Mouse (Mus musculus): ENCODE results near the gene Kcnq5.
"Not testable (repeated sequence)": the region's sequence is repeated elsewhere in the genome, so short reads cannot be mapped to it uniquely, and the experiment has no call there.

Kcnq5 gene

DNA sequence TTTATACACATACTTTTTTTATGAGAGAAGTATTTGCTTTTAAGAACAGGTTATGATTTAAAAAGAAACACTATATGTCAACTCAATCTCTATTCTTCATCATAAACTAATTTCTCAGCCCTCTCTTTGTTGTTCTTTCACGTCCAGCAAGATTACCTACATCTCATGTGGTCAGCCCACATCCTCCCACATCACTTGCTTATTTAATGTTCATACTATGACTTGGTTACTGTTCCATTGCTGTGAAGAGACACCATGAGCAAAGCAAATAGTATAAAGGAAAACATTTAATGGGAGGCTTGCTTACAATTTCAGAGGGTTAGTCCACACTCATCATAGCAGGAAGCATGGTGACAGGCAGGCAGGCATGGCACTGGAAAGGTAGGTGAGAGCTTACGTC is 124.4 kb downstream of the Kcnq5 start:
- DNase-seq: no peak

DNA sequence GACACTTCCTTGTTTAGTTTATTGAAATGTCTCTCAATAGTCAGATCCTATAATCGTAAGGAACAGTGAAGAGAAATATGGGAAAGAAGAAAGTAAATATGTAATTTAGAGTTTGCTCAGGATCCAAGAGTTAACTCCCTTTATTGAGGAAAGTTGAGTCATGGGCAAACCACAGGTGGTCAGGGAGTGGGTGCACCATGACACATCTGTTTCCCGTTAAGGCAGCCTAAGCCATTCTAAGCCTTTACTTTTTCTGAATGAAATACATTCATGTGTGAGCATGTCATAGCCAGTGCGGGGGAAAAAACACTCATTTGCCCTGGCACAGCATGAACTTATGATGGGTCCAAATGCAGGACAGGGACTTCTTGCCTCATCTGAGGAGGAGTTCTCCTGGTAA is 125.4 kb downstream of the Kcnq5 start:
- DNase-seq: no peak

DNA sequence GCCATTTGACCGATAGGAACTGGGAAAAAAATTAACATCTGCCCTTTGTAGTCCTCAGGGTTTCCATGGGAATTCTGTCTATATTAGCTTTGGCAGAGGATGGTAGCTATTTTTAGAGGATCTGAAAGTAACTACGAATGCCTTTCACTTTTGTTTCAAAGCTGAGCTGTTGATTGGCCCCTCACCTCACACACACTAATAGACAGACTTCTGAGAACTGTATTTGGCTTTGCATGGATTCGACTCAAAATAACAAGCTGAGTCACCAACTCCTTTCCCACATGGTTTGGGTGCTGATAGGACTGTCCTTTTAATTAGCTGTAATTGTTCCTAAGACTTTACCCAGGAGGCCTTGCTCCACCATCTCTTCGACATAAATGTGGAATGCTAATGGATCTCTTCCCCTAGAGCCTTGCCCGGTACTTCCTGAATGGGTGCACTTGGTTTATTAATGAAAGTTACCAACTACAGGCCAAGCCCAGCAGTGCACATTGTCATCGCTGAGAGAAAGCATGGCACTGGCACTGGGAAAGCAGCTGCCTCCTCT is 131.8 kb downstream of the Kcnq5 start:
- no peak for DNase-seq

DNA sequence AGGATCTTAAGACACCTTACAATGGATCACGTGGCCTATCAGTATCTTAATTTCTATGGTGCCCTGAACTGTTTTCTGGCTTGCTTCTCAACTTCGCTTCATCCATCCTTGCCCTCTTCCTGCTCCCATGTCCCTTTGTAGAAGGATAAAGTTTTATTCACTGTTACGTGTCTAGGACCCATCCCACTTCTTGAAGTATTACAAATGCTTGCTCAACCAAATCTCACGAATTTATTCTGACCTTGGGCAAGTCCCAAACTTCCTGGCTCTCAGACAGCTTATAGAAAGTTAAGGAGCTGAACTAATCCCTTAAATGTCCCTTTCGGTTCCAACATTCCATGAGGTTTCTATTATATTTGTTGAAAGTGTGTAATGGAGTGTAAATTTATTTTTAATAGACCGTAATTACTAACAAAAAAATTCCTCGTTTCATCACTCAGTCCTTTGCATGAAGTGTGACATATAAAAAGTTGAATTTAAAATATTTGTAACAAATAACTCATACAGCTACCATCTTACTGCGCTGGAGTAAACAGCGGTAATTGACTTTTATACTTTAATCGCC is 141.6 kb downstream of the Kcnq5 start:
- DNase-seq: no peak

DNA sequence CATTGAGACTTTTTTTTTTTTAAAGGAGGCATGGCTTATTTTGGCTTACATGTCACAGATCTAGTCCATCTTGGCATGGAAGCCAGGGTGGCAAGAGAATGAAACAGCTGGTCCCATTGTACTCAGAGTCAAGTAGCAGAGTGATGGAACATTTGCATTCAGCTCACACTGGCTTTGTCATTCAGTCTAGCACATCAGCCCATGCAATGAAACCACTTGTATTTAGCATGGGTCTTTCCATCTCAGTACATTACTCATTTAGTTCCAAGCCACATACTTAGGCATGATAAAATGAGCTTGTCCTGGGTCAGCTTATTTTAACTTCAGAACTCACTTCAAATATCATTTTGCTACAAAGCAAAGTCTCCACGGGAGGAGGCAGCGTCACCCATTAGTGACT is 156.7 kb downstream of the Kcnq5 start:
- DNase-seq: no peak

DNA sequence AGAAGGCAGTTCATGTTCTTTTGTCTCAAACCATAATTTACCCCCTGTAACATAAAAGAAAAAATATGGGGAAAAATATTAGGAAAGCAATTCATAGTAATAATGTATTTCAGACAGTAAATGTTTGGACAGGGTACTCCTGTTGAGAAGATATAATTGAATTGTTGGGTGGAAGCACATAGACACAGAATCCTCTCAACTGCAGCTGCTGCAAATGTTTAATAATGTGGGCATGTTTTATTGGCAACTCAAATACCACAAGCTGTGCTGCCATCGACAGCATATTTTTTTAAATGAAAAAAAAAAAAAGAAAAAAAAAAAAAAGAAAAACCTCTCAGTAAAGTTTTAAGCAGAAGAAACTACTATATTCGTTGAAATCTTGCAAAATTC is 157.3 kb downstream of the Kcnq5 start:
- no peak for DNase-seq

DNA sequence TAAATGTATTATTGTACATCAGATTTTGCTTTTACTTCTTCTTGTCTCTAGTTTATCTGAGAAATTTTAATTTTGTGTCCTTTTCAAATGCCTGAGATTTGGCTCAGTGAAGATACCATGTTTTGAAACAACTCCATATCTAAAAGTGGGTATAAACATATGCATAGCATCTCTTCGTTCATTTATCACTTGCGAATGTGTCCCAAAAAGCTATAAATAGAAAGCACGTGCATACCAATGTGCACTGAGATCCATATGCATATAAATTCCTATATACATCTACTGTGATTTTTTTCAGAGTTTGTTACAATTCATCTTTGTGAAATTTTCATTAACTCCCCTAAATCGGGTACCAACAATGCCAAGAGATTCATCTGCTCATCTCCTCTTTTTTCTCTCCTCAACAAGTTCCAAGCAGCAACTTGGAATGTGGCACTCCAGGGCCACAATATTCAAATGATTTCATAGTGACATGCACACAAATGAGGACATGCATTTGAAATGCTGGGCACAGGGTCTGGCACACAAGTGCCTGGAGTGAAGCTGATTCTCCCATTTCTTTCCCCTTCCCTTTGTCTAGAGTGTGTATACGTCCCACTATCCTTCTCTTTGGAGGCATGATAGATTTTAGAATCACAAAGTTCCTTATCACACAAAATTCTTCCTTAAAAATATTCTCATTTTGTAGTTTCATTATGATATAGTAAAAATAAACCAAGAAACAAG is 157.8 kb downstream of the Kcnq5 start:
- DNase-seq: no peak

DNA sequence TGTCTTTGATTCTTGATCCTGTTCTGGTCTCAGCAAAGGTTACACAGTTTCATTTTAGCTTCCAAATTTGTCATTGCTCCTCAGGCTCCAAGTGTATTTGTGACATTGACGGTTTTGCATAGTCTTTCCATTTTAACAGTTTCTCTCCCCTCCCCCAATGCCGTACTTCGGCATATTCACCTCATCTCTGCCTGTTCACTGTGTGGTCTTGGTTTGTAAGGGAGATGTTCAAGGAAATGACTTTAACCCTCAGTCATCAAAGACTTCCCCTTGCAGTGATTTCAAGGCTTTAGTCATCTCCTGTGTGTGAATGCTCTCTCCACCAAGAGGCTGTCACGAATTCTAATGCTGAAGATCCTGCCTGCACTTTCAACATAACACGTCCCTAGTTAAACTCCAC is 181.0 kb downstream of the Kcnq5 start:
- no peak for DNase-seq

DNA sequence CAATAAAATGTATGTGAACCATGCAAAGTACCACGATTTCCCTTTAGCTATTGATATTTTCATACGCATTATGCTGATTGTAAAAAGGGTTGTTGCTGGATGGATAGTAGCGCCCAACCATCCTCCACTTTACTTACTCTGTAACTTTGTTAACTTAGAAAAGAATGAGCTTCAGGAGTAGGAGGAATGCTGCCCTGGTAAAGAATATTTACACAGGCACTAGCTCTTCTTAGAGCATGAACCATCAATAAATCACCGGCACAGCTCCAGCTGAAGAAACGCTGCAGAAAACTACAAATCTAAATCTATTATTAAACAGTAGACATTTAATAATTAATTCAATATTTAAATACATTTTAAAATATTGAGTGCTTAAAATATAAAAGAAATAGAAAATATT is 184.2 kb downstream of the Kcnq5 start:
- DNase-seq: no peak

DNA sequence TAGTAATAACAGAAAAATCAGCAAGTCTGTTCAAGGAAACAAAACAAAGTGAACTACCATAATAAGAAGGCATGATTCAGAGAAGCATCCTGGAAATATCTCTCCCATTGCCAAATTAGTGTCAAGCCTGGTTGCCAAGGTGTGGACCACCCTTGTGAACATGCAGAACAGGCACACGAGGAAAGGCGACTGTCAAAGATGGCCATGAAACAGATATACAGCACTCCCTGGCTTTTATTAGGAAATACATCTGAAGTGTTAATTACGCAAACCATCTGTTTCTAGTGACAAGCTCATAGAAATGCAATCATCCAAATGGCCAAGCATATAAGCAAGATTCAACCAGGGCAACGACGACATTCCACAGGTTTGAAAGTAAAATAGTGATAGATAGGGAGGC is 187.8 kb downstream of the Kcnq5 start:
- DNase-seq: no peak

DNA sequence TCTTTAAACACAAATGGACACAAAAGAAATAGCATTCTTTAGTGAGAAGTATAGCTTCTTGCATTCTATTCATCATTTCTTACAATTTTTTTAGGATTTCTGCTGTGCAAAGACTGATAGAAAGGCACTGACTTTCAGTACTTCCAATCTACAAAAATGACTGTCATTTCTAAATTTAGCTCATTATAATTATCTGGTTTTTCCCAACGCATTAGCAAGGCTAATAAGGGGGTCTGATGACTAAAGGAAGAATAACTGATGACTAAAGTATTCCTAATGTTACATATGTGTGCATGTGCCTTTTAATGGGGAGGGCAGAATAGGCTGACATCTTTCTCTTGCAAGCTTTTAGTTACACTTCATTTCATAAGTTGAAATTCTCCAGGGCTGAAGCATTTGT is 191.2 kb downstream of the Kcnq5 start:
- no peak for DNase-seq

DNA sequence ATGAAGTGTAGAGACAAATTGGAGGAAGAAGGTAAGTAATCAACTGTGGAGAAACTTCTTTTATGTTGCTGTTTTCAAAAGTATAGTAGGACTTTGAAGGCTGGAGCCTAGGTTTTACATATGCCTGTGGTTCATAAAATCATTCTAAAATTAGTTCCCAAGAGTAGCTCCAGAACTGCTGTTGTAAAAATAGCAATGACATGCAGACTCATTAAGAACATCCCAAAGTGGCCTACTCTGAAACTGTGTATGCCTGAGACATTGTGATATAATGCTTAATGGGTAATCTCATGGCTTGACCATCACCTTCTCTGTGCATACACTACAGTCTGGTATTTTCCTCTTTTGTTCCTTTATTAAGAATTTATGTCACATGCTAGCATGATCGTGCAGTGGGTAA is 212.4 kb downstream of the Kcnq5 start:
- DNase-seq: no peak

DNA sequence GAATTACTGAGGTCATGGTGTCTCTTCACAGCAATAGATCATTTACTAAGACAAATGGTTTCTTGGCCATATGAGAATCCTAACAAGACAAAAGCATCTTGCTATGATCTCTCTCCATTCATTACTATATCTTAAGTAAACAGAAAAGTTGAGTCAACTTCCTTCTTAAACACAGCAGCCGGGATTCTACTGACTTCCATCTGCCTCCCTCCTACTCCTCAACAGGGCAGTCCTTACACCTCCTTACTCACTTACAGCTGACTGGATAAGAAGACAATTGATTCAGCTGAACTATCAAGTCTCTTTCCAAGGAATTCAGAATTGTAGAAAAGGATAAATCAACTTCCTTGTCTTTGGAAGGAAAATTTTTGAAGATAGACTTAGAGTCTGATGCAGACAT is 232.6 kb downstream of the Kcnq5 start:
- DNase-seq: no peak

DNA sequence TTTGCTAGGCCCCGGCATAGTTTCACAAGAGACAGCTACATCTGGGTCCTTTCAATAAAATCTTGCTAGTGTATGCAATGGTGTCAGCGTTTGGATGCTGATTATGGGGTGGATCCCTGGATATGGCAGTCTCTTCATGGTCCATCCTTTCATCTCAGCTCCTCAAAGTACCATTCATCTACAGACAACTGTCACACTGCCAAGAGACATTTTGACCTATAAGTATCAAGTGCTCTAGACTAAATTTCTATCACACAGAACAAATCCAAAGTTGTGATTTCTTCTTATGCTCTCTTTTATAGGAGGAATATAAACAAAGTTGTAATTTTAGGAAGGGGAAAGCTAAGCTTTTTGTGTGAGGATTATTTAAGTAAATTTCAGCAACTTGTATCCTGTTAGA is 238.5 kb downstream of the Kcnq5 start:
- DNase-seq: not testable (repeated sequence)

DNA sequence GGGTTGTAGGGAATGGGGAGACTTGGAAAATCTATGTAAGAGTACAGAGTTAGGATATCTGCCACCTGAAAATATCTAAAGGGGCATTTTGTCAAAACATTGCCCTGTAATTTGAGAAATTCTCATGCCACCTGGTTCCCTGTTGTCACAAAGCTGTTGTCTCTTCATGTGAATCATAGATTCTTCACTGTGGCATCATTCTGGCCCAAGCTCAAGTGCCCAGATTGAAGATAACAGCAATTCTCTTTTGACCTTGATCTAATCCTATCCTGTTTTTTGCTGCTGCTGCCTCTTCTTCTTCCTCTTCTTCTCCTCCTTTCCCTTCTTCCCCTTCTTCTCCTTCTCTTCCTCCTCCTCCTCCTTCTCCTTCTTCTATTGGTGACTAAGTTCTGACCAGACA is 240.5 kb downstream of the Kcnq5 start:
- peak; percentile 2 for DNase-seq

DNA sequence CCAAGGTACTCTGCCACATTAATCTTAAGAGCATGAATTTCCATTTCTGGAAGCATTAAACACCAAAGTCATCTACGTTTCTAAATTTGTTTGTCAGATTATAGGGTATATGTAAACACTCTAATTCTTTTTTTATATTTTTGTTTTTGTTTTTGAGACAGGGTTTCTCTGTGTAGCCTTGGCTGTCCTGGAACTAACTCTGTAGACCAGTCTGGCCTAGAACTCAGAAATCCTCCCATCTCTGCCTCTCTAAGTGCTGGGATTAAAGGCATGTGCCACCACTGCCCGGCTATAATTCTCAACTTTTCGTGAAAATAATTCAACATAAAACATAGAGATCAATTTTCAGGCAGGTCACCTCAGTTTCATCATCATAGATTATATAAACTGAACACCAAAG is 246.9 kb downstream of the Kcnq5 start:
- no peak for DNase-seq

DNA sequence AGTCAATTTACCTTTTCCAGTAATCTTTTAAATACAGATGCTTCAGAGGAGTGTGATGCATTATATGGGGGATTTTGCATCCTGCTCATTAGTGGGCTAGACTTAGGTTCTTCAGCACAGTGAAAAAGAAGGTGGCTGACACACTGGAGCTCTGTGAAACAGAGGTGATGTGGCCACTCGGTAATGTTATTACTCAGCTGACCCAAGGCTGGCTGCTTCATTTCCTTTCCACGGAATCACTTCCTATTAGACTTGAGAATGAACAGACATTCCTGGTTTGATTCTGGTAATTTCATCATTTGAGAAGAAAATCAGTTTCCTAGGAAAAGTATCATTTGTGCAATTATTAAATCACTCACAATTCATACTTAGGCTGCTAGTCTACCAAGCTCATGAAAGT is 249.0 kb downstream of the Kcnq5 start:
- DNase-seq: no peak

DNA sequence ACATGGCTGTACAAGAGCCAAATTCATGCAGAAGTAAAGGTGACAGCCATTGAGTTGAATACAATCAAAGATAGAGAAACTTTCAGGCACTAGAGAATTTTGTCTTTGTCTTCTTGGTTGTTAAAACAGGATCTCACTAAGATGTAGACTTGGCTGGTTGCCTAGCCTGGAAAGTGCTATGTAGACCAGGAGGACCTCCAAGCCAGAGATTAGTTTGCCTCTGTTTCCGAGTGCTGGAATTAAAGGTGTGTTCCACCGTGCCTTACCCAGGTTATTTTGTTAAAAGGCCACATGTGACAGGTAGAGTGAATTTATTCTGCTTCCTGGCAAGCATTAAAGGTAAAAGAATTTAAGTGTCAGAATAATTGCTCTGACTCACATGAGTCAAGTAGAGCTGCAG is 271.3 kb downstream of the Kcnq5 start:
- no peak for DNase-seq

DNA sequence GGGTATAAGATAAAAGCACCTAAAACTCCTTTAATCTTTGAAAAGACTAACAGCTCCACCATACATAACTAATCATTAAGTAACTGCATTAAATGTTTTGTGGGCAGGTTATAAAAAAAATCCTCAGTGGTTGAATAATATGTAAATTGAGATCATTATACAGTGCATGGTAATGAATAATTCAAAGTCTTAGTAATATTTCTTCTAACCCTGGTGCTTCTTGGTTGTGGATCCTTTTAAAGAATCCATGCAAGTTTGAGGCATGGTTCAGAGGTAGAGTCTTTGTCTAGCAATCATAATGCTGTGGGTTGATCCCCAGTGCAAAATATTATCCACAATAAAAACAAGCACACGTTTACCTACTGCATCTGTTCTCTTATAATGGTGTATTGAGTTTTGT is 272.8 kb downstream of the Kcnq5 start:
- DNase-seq: no peak

DNA sequence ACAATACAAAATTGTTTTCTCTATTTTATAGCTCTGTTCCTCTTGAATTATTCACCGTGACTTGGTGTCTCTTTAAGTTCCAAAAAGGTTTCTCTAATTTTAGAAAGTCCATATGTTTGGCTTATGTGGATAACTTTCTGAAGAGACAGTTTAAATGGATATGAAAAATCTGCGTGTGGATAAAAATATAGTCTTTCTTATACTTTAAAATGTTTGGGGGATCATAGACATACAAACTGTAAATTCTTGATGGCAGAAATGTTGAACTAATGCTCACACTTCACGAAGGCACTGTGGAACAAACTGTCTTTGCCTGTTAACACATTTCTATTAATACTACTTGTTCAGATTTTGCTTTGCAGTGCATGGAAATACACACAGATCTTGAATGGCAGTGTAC is 277.3 kb downstream of the Kcnq5 start:
- no peak for DNase-seq

DNA sequence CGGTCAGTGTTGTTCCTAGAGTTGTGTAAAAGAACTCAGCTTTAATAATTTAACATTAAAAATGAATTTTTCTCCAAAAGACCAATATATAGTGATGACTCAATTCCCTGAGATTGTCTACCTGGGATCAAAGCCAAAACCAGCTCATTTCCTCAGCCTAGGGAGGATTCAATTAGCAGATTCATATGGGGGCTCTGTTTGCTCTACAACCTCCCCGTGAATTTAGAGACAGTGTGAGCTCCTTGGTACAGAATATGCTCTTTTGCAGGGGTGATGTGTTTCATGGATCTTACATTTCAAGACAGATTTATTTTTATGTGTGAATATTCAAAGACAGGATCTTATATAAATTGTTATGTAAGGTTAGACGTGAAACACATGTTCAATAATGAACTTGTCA is 284.9 kb downstream of the Kcnq5 start:
- DNase-seq: no peak

DNA sequence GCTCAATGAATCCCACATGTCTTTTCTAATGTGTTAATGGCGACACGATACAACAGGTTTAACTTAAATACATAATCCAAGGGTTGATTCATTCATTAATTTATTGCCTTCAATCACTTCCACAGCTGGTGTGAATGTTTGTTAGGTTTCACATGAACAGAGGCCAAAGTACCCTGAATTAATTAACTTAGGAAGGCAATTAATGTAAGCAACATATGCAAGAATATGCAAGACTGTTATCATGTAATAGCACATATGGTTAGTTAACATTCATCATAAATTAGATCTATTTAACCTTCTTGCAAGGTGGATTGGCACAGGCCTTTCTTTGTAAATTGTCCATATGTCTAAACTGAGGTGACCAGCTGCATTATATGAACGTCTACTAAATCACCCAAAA is 300.9 kb downstream of the Kcnq5 start:
- DNase-seq: no peak

DNA sequence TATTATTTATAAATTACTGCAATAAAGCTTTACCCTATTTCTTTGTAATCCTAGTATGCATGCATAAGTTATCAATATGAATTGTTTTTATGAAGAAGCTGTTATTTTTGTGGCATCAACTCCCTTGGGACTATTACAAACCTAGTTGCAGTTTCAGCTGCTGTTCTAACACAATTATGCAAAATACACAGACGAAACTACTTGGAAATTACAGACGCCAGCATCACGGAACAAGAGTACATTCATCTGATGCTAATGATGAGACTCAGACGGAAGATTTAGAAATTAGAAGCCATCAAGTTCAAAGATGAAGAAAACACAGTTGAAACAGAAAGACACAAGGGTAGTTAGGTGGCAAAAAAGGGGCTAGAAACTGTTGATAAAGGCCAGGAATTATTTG is 310.9 kb downstream of the Kcnq5 start:
- DNase-seq: no peak

DNA sequence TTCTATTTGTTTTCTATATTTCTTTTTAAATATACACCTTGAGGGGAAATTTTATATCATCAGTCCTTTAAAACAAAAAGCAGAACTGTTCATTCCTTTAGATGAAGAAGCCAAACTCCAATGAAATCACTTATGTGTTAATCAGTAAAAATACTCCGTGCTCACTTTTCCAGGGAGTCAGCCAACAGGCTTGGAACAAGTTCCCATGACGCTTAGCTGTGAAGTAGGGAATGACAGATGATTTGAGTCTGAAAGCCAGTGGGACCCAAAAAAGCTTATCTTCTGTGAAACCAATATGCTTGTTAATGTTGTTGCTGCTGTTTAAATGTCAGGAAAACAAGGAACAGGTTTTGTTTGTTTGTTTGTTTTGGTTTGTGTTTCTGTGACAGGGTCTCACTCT is 326.3 kb downstream of the Kcnq5 start:
- DNase-seq: no peak

DNA sequence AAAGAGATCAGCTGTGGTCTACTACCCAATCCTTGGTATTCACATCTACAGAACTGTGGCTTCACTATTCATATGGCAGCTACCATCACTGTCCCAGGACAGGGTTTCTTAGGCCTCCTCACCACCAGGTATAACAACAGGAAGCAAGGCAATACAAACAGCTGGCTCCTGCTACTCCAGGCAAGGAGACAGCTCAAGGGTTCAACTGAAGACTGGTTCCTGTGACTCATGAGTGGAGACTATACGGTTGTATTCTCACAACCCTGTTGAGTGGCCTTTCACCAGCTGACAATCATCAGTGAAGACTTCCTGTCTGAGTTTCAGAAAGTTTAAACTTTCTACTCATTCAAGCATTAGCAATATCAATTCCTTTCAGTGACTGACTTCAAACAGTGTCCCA is 327.7 kb downstream of the Kcnq5 start:
- no peak for DNase-seq

Data from cerebellum, adult 9-10 months (tissue).